Mouse (Mus musculus) thymus, adult 2 months (tissue): ENCODE measurements around the gene Scg5. TPM values are rescaled to one million over a fixed set of nuclear protein-coding genes. Genes with fewer than 3 reads are reported as not detected.

Experiments
- DNase-seq: peaks from one replicate; pipeline ENCODE4 v3.0.0; 2021
- H3K27ac ChIP-seq: fragments of 200-500 bp; 2 replicates; pipeline ENCODE4 v1.5.1; 2012; ENCODE audit warnings: low read length, control low read depth; ENCODE audit not compliant: control insufficient read depth, insufficient read depth
- H3K27me3 ChIP-seq: fragments of 200-500 bp; 2 replicates; pipeline ENCODE4 v1.6.1; 2012; ENCODE audit warnings: mild to moderate bottlenecking, low read length, moderate library complexity, mixed read lengths; ENCODE audit not compliant: control insufficient read depth, insufficient read depth
- H3K36me3 ChIP-seq: fragments of 200-500 bp; 2 replicates; pipeline ENCODE4 v1.6.1; 2012; ENCODE audit warnings: mild to moderate bottlenecking, low read length, moderate library complexity; ENCODE audit not compliant: control insufficient read depth, insufficient read depth
- H3K4me1 ChIP-seq: fragments of 200-500 bp; replicated peaks from 2 replicates; pipeline ENCODE4 v1.6.1; 2012; ENCODE audit warnings: low read length; ENCODE audit not compliant: control insufficient read depth, insufficient read depth
- H3K4me3 ChIP-seq: fragments of 200-500 bp; 2 replicates; pipeline ENCODE4 v1.5.1; 2012; ENCODE audit warnings: mild to moderate bottlenecking, low read length, control low read depth, moderate library complexity; ENCODE audit not compliant: control insufficient read depth, insufficient read depth
- CTCF ChIP-seq: fragments of 200-500 bp; IDR thresholded peaks from 2 replicates; pipeline ENCODE4 v1.5.1; 2012; ENCODE audit warnings: mild to moderate bottlenecking, control low read depth, low read length, moderate library complexity, borderline replicate concordance; ENCODE audit not compliant: control insufficient read depth, poor library complexity, insufficient read depth; ENCODE audit errors: extremely low read depth
- POLR2A ChIP-seq: fragments of 200-500 bp; IDR thresholded peaks from 2 replicates; pipeline ENCODE4 v1.6.1; 2012; ENCODE audit warnings: mild to moderate bottlenecking, low read length, control low read depth, moderate library complexity; ENCODE audit not compliant: control insufficient read depth, poor library complexity, insufficient read depth; ENCODE audit errors: extremely low read depth
- WGBS: fragments of 180-500 bp; shearing (Covaris S2); methylation state at CpG from one replicate; pipeline ENCODE4 v1.1.7; 2018; 5-methylcytosine and 5-hydroxymethylcytosine counted together
- polyA plus RNA-seq: library from polyadenylated mRNA; depleted of rRNA; stranded (reverse); fragments of >200 nt; gene quantifications from 2 replicates; pipeline ENCODE4 v1.2.3, GENCODE M21; 2012; rRNA removed

Gene Scg5
- polyA plus RNA-seq, 1 experiment: 2.3 TPM

DNA sequence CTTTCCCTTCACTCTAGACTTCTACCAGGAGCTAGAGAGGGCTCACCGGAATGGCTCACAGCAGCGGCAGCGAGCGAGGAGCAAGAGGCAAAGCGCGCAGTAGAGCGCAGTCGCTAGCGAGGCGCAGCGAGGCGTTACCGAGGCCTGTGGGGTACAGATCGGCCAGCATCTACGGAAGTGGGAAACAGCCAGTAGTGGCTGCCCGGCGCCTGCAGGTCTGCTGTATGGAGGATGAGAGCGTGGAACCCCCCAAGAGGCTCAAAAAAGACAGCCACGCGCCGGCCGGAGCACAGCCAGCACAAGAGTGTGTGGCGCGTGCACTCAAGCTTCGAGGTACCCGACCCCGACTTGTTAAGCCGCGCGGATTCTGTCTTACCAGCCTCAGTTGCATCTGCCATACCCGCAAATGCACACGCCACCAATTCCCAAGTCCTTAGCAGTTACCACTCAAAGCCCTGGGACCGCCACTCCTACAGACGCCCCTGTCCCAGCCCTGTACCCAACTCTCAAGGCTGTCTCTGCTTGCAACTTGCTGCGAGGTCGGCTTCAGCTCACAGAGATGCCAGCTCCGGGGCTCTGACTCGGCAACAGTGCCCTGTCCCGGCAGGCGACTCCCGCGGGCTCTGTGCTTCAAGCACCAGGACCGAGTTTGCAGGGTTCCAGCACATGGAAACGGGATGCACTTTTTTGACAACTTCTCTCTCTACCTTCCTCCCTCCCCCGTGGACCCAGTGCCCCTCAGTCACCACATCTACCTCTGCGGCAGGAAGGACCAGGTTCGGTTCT is 71.2 kb downstream of the Scg5 start:
- Histone ChIP-seq H3K27me3 (no peaks in the 10 kb centered on the region), H3K27ac (no peak overlapping the region), H3K4me1 (no peaks in the 10 kb centered on the region), H3K36me3 (no peaks in the 10 kb centered on the region), H3K4me3 (no peak overlapping the region)
- 3% methylated on average over 47 of the region's 47 CpGs for WGBS
- no peak for DNase-seq
- TF ChIP-seq POLR2A (no peak), CTCF (no peak)

DNA sequence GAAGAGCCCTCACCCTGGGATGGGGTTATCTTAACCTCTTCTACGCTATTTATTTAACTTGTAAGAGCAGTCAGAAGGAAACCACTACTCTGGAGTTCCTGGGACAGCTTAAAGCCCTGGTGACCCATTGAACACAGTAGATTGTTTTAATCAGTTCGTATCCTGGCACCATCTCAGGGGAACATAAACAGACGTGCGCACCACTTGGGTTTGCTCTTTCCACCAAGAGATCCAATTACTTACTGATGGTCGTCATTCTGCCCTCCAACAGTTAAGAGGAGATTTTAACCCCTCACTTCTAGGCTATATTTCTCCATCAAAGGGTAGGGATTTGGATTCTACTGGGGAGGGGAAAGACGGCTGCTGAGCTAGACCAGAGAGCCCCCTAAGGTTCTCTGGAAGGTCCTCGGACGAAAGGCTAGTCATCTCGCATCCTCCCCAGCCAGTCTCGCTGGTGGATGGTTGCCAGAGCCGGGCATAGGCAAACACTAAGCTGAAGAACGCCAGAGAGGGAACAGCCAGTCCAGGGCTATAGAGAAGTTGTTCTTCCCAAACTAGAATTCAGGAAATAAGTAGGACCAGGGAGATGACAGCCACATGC is 71.9 kb downstream of the Scg5 start:
- Histone ChIP-seq H3K27me3 (no peaks in the 10 kb centered on the region), H3K4me3 (no peak overlapping the region), H3K4me1 (no peaks in the 10 kb centered on the region), H3K36me3 (no peaks in the 10 kb centered on the region), H3K27ac (no peak overlapping the region)
- 13% methylated on average over 12 of the region's 12 CpGs for WGBS
- DNase-seq: no peak
- no peak for TF ChIP-seq CTCF
- no peak for TF ChIP-seq POLR2A

DNA sequence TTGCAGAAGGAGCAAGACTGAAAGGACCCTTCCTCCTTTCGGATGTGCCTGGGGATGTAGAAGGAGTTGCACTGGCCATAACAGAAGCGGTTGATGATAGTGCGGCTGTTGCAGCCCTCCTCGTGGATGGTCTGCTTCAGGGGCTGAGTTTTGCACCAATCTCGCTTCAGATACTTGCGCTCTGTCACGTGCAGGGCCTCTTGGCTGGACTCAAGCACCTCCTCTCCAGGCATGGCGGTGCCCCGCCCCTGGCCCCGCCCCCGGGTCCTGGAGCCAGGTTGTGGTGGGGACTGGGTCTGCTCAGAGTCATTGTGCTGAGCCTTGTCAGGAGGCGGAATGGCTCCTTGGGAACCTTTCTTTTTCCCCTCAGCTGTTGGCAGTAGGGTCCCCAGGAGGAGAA is 79.2 kb downstream of the Scg5 start:
- Histone ChIP-seq H3K36me3 (no peaks in the 10 kb centered on the region), H3K4me1 (no peaks in the 10 kb centered on the region), H3K27ac (no peak overlapping the region), H3K4me3 (no peak overlapping the region), H3K27me3 (no peaks in the 10 kb centered on the region)
- 89% methylated on average over 12 of the region's 12 CpGs for WGBS
- TF ChIP-seq POLR2A (no peak), CTCF (no peak)
- DNase-seq: no peak

DNA sequence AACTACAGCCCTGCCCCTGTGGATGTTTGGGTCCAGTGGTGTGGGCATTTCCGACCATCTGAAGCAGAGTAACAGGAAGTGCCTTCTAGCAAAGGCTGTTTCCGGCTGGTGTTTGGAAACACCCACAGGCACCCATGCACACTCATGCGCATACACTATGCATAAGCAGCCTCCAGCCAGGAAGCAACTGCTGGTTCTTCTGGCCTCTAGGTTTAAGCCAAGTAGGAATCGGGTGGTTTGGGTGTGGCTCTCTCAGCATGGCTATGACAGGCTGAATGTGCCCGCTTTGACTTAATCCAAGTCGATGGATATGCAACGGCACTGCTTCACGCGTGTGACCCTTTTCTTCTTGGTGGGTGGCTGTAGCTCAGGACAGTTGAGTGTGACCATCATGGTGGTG is 79.6 kb downstream of the Scg5 start:
- 94% methylated on average over 9 of the region's 9 CpGs for WGBS
- no peak for DNase-seq
- Histone ChIP-seq H3K4me3 (no peak overlapping the region), H3K4me1 (no peaks in the 10 kb centered on the region), H3K36me3 (no peaks in the 10 kb centered on the region), H3K27ac (no peak overlapping the region), H3K27me3 (no peaks in the 10 kb centered on the region)
- TF ChIP-seq POLR2A (no peak), CTCF (no peak)

DNA sequence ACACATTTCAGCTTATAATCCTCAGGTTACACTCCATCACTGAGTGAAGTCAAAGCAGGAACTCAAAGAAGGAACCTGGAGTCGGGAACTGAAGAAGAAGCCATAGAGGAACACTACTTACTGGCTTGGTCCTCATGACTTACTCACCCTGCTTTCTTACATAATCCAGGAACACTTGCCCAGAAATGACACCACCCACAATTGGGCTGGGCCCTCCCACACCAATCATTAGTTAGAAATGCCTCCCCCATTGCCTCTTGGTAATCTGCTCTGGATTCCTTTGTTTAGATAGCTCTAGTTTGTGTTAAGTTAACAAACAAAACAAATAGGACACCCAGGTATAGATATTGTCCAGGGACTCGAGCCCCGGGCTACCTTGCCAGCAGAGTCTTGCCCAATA is 100.3 kb downstream of the Scg5 start:
- DNase-seq: no peak
- WGBS: 80% methylated on average over 3 of the region's 3 CpGs
- no peak overlapping the region for H3K27ac ChIP-seq
- H3K36me3 ChIP-seq: no peaks in the 10 kb centered on the region
- TF ChIP-seq CTCF: no peak
- TF ChIP-seq POLR2A: no peak
- H3K27me3 ChIP-seq: no peaks in the 10 kb centered on the region
- no peaks in the 10 kb centered on the region for H3K4me1 ChIP-seq
- no peak overlapping the region for H3K4me3 ChIP-seq

Other genes with a start within 250 kb of the Scg5 start
- 0.56 and 0.59 TPM in 2 replicates for gene Grem1, start 70.5 kb downstream of the Scg5 start, polyA plus RNA-seq
- gene Arhgap11a, start 19.5 kb upstream of the Scg5 start, polyA plus RNA-seq: 7.5 and 9.6 TPM in 2 replicates
- 0.04 and 0.06 TPM in 2 replicates for gene Gjd2, start 184.5 kb upstream of the Scg5 start, polyA plus RNA-seq
- 68.8 and 728 TPM in 2 replicates for gene Actc1, start 224.4 kb upstream of the Scg5 start, polyA plus RNA-seq